Mouse (Mus musculus): ENCODE data around the gene Serpina1d.
"Not testable (repeated sequence)": the region's sequence is repeated elsewhere in the genome, so short reads cannot be mapped to it uniquely, and the experiment has no call there.

The Serpina1d gene

GRCm38 (mm10) chr12:103773246-103773851, at the start of gene Serpina1d:
Gene Serpina1d, minus strand, starts transcription at chr12:103773592.
- not testable (repeated sequence) for DNase-seq (ENCODE audit: low spot score in 2 of 2)

GRCm38 (mm10) chr12:103770597-103770996, 2.8 kb downstream of the Serpina1d start:
- DNase-seq (ENCODE audit: low spot score in 2 of 2): not testable (repeated sequence)

- DNase-seq (ENCODE audit: low spot score in 2 of 2): not testable (repeated sequence)
These were observed 10.3 kb downstream of the Serpina1d start for GRCm38 (mm10) chr12:103763083-103763482.

- DNase-seq (ENCODE audit: low spot score in 2 of 2): not testable (repeated sequence)
These were observed 13.1 kb downstream of the Serpina1d start for GRCm38 (mm10) chr12:103760316-103760715.

DNA sequence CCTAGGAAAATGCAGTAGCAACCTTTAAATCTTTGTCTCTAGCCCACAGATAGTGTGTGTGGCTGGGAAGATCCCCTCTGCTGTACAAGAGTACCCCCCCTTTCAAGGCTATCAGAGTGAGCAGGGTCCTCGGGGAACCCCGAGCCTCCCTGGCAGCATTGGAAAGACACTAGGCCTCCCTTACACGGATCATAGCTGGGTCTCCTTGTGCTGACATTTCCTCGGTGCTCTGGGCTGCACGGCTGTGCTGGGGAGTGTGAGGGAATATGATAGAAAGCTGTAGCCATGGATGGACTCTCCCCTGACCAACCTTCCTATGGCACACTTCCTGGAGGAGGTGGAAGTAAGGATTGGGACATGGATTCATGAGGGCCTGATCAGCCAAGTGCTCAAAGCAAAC, 27.4 kb downstream of the Serpina1d start:
- DNase-seq (ENCODE audit: low spot score in 2 of 2): not testable (repeated sequence)

DNA sequence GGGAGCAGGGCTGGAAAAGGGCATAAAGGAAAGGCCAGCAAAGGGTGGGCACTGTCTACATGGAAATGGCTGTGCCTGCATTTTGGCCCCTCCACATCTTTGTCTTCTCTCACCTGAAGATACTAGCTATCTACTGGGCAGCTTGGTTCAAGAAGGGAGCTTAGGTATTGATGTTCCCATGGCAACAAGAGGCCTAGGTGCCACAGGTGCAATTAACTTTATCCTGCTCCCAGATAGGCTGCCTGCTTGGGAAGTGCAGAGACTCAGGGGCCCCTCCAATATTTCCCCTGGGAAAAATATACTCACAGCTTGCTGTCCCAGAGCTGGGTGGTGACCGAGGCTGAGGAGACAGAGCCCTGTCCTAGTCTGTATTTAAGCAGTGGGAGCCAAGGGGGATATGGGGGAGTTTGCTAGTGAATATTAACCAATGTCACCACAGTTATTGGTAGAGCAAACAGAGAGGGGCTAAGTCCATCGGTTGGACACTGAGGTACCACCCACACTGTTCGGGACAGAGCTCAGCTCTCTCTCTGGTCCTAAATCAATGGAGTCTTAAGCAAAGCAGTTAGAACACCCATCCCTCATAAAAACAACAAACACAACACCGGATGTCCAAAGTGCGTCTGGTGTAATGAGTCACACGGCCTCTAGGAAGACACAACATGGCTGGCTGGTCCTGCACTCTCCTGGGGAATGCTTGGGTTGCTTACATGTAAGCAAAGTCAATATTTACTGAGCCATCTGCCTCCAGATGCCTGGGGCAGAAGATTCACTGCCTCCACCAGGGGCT, 35.4 kb downstream of the Serpina1d start:
- not testable (repeated sequence) for DNase-seq (ENCODE audit: low spot score in 2 of 2)

GRCm38 (mm10) chr12:103735566-103735965, 37.8 kb downstream of the Serpina1d start:
- DNase-seq (ENCODE audit: low spot score in 2 of 2): not testable (repeated sequence)

GRCm38 (mm10) chr12:103735101-103735500, 38.3 kb downstream of the Serpina1d start:
- DNase-seq (ENCODE audit: low spot score in 2 of 2): not testable (repeated sequence)
